Mouse (Mus musculus) monocyte, adult 2 months (primary cell): ENCODE results near the gene Cacna1c.

Source experiments
- DNase-seq, 2 experiments: peaks; one replicate each; pipeline ENCODE4 v3.0.0; 2022; ENCODE audit warnings: low spot score in 2 of 2, low read depth in 1 of 2

Cacna1c gene

GRCm38 (mm10) chr6:118825400-118825871, 370.8 kb downstream of the Cacna1c start:
- no peak for DNase-seq

- no peak for DNase-seq
Observed at GRCm38 (mm10) chr6:118821536-118821935, 374.7 kb downstream of the Cacna1c start.

DNA sequence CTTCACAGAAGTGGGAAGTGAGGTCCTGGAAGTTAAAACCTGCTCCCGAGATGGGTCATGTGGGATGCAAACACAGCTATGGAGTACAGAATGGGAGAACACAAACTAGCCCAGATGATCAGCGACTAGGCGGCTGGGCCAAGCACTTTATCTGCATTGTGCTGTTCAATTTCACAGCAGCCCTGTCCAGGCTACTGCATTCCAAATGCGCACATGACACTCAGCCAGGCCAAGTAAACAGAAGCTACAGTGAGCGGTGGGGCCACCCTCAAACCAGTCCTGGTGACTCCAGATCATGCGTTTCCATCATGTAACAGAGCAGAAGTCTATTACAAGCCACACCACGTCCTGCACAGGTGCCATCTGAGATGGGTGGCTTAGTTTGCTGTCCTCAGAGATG, 376.6 kb downstream of the Cacna1c start:
- no peak for DNase-seq

GRCm38 (mm10) chr6:118817928-118818503, 378.2 kb downstream of the Cacna1c start:
- no peak for DNase-seq

GRCm38 (mm10) chr6:118816253-118816652, 380.0 kb downstream of the Cacna1c start:
- no peak for DNase-seq

GRCm38 (mm10) chr6:118812556-118812955, 383.7 kb downstream of the Cacna1c start:
- DNase-seq: no peak

DNA sequence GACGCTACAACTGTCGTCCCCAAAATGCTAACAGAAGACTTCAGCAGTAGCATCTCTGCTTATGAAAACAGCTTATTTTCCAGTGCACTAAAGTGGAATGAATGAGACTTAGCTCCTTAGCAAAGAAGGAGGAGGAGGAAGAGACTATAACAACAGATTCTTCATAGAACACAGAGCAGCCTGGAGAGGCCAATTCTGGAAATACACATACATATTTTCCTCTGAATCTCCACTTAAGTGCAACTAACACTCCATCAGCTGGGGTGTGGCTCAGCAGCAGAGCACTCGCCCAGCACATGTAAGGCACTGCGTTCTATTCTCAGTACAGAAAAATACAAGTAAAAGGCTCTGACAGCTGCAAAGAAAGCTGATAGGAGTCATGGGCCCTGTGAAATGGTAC, 384.2 kb downstream of the Cacna1c start:
- no peak for DNase-seq

DNA sequence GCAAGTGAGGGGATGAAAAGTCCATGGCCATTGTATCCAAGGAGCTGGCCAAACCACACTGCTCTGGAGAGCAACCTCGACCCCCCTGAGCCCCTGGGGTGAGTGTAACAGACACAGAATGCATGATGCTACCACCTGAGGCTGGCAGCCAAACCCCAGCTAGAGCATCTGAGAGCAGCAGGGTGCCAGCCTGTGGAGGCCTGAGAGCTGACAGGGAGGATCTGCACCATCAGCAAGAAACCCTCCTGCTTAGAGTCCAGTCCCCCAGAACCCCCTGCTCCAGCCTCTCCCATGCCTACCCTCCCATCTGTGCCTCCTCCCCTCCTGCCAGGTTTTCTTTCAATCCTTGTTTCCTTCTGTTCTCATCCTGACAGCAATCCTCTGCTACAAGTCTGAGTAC, 385.4 kb downstream of the Cacna1c start:
- DNase-seq: no peak

- DNase-seq: no peak
Observed at GRCm38 (mm10) chr6:118805139-118805538, 391.1 kb downstream of the Cacna1c start.

DNA sequence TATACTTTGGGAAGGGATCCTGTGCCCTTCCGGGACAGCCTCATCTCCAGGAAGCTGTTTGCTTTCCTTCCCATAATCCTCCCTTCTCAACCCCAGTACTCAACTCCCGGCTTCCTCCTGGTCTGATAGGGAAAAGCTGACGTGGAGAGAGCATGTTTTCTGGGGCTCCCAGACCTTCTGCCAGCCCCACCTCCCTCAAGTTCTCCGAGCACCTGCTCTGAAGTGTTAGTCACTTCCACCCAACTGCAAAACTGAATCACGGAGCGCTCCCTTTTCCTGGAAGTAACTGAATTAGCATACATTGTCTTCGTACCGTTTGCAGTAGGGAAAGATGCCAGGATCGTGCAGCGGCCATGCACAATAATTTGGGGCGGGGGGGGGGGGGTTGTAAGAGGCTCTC, 393.9 kb downstream of the Cacna1c start:
- DNase-seq: no peak

- no peak for DNase-seq
Observed at GRCm38 (mm10) chr6:118796393-118796792, 399.8 kb downstream of the Cacna1c start.

DNA sequence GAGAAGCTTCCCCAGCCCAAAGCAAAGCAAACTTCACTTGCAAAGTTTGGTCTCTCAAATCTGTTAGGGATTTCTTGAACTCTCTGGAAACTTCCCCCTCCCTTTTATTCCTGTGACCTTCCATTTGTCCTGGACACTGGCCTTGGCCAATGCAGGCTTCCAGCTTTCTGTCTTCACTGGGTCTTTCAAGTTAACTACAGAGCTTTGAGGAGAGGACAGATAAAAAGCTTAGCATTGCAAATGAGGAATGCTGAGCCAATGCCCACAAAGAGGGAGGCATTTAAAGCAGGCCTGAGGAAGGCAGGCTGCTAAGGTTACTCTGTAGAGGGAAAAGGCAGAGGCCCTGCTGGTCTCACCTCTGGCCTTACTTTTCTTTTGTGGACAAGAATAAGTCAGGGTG, 400.5 kb downstream of the Cacna1c start:
- no peak for DNase-seq

DNA sequence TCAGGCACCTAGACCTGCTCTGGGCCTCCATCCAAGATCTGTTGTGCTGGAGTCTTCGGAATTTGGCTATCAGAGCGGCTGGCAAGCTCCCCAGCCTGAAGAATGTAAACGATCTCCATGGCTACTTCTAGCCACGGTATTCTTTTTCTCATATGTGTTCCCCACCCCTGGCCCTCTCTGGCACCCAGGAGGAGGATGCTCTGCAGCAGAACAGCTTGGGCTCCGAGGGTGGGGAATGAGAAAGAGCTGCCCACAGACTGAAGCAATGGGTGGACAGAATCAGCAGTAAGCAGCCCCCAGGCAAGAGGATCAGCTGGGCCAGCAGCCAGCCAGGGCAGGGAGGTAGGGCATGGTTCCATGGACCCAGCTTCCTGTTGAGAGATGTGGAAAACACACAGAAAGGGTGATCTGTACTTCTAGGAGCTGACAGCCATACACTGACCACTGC, 404.3 kb downstream of the Cacna1c start:
- no peak for DNase-seq

GRCm38 (mm10) chr6:118787933-118788332, 408.3 kb downstream of the Cacna1c start:
- no peak for DNase-seq

DNA sequence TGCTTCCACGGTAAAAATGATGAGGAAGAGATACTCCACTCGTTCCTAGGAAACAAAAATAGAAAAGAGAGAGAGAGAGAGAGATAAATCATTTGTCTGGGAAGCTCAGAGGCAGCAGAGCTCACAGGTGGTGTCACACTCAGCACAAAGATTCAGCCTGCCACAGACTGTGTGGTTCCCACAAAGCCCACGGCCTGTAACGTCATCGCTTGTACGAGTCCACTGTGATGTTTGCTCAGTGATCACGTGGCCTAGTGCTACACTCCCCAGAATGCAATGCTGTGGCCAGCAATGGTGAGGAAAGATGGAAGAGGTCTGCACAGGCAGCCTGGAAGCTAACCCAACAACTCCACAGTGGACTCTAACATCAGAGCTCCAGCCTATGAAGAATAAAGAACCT, 415.9 kb downstream of the Cacna1c start:
- DNase-seq: no peak

DNA sequence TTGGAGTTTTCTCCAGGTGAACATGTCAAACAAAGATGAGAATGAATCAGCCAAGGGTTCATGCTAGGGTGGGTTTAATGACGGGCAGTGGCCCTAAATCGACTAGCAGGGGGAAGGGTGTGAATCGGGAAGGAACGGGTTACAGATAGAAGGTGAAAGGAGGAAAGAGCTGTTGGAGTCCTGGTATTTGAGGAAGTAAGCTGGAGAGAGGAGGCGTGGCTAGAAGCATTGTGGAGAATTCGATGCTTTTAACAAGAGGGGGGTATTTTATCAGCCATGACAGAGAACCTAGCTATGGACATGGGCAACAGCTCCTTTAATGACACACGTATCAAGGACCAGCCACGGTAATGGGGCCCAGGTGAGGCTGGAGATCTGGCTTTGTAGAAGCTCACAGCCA, 417.0 kb downstream of the Cacna1c start:
- DNase-seq: no peak

- no peak for DNase-seq
Observed at GRCm38 (mm10) chr6:118777457-118777856, 418.8 kb downstream of the Cacna1c start.

GRCm38 (mm10) chr6:118776459-118776858, 419.8 kb downstream of the Cacna1c start:
- no peak for DNase-seq

DNA sequence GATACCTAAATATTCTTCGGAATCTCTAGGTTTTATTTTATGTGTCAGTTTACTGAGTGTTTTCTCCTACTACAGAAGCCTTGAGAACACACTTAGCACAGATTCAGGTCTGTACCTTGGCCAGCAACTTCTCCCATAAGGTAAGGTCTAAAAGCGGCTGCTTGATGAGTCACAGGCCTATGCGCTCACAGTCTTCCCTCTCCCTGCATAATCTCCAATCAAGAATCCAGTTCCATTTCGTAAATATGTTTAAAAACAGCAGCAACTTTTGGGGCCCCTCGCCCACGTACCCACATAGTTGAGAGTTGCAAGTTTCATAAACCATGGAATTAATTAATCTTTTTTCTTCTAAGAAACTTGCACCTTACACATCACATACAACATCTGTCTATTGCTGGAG, 423.6 kb downstream of the Cacna1c start:
- no peak for DNase-seq

DNA sequence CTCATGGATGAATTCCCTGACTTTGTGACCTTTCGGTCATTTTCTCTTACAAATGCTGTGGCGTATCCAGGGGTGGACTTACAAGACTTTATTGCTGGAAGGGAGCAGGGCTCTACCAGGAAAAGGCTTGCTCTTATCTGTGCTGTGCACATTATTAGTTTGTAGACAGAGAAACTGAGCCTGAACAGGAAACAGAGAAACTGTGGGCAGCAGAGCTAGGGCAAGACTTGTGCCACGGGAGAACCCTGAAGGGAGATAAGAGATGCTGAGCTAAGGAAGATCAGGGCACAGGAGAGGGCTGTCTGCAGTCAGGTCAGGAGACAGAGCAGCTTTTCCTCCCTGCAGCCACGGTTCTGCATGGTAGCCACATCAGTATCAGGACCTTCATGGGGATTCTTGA, 425.1 kb downstream of the Cacna1c start:
- DNase-seq: no peak

- no peak for DNase-seq
Observed at GRCm38 (mm10) chr6:118770396-118770795, 425.8 kb downstream of the Cacna1c start.

GRCm38 (mm10) chr6:118769792-118770191, 426.4 kb downstream of the Cacna1c start:
- DNase-seq: no peak

DNA sequence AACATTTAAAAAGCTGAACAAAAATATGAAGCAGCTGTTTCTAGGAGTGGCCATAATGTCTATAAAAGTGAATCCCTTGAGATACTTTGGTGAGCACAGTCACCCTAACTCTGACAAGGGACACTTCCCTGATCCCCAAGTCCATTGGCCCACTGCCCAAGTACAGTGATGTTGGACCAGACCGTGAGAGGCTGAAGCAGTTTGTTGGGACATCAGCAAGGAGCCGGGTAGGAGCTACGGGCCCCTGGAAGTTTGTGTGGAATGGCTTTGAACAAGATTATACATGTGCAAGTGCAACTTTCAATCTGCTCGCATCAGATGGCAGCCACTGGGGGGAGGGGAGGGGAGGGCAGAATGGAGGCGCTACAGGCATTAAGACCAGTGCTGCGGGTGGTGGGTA, 428.5 kb downstream of the Cacna1c start:
- DNase-seq: no peak
